Comparison of ENCODE assay signal across 16 mouse cellular contexts in genomic region chr1:56800611-56801010, GRCm38 (mm10).
"Had no signal": no experiment of that assay in that cellular context is flagged by ENCODE, and none has a peak within 500 bp of the region (broad histone marks: within the 10 kb centered on the region; RNA-seq: fewer than 3 reads in every experiment).

No protein-coding gene starts in this region.

- H3K27ac ChIP-seq: layer of hippocampus, adult 2 months; liver, embryonic 15.5 days; midbrain, embryonic 13.5 days; neural tube, embryonic 13.5 days; stomach, embryonic 15.5 days had no signal

- H3K27me3 ChIP-seq: liver, embryonic 15.5 days; midbrain, embryonic 13.5 days; neural tube, embryonic 13.5 days; stomach, embryonic 15.5 days had no signal

- H3K4me1 ChIP-seq: liver, embryonic 15.5 days; midbrain, embryonic 13.5 days; neural tube, embryonic 13.5 days; stomach, embryonic 15.5 days had no signal

- ATAC-seq: lung, postnatal 0 days; midbrain, embryonic 13.5 days had no signal

- H3K9ac ChIP-seq: liver, embryonic 15.5 days; midbrain, embryonic 13.5 days; neural tube, embryonic 13.5 days; stomach, embryonic 15.5 days had no signal

- H3K36me3 ChIP-seq: liver, embryonic 15.5 days; stomach, embryonic 15.5 days had no signal

- H3K4me3 ChIP-seq: layer of hippocampus, adult 2 months; liver, embryonic 15.5 days; midbrain, embryonic 13.5 days; neural tube, embryonic 13.5 days; stomach, embryonic 15.5 days had no signal

- DNase-seq: kidney, adult 9 months; kidney, postnatal 10 days; kidney, postnatal 4 days; lung, adult 2 months; lung, postnatal 36 days; right cerebral cortex, postnatal 4 days; spleen, adult 18-20 months; thymus, adult 2 months; thymus, postnatal 25 days had no signal

- H3K4me2 ChIP-seq: liver, embryonic 11.5 days; liver, embryonic 15.5 days; midbrain, embryonic 13.5 days; neural tube, embryonic 13.5 days; stomach, embryonic 15.5 days had no signal

- H3K9me3 ChIP-seq: liver, embryonic 15.5 days; midbrain, embryonic 13.5 days; neural tube, embryonic 13.5 days; stomach, embryonic 15.5 days had no signal
